Mouse (Mus musculus) bone marrow, adult 2 months (tissue): Measurements from ENCODE around the gene Gli2. TPM values are rescaled to one million over a fixed set of nuclear protein-coding genes. Genes with fewer than 3 reads are reported as not detected.
A peak's percentile ranks its signal among the peaks of the same experiment; 100 is the strongest.

Source experiments
- H3K27ac ChIP-seq: fragments of 200-500 bp; 2 replicates; pipeline ENCODE4 v1.5.1; 2012; ENCODE audit warnings: low read depth, mild to moderate bottlenecking, control low read depth, inconsistent platforms, low read length; ENCODE audit not compliant: control insufficient read depth, poor library complexity, insufficient read depth
- H3K4me1 ChIP-seq: fragments of 200-500 bp; 2 replicates; pipeline ENCODE4 v1.6.1; 2011; ENCODE audit warnings: low read length; ENCODE audit not compliant: control insufficient read depth, insufficient read depth
- H3K4me3 ChIP-seq: fragments of 200-500 bp; replicated peaks from 2 replicates; pipeline ENCODE3; 2011; ENCODE audit warnings: mild to moderate bottlenecking, low read depth, low read length, control low read depth; ENCODE audit not compliant: control insufficient read depth
- CTCF ChIP-seq: fragments of 200-500 bp; IDR thresholded peaks from 2 replicates; pipeline ENCODE4 v1.5.1; 2011; ENCODE audit warnings: low read length, control low read depth; ENCODE audit not compliant: control insufficient read depth, insufficient read depth
- POLR2A ChIP-seq: fragments of 200-500 bp; IDR thresholded peaks from 2 replicates; pipeline ENCODE4 v1.6.1; 2011; ENCODE audit warnings: low read depth, mild to moderate bottlenecking, control low read depth, low read length, borderline replicate concordance; ENCODE audit not compliant: control insufficient read depth
- WGBS: fragments of 180-500 bp; shearing (Covaris S2); methylation state at CpG from one replicate; pipeline ENCODE4 v1.1.7; 2018; 5-methylcytosine and 5-hydroxymethylcytosine counted together
- polyA plus RNA-seq: library from polyadenylated mRNA; stranded (reverse); fragments of >200 nt; gene quantifications from 2 replicates; pipeline ENCODE4 v1.2.4, GENCODE M21; 2011; ENCODE audit warnings: low replicate concordance; ENCODE audit not compliant: missing spikeins, insufficient read depth, insufficient read length

The Gli2 gene
- not detected in 2 replicates for polyA plus RNA-seq

DNA sequence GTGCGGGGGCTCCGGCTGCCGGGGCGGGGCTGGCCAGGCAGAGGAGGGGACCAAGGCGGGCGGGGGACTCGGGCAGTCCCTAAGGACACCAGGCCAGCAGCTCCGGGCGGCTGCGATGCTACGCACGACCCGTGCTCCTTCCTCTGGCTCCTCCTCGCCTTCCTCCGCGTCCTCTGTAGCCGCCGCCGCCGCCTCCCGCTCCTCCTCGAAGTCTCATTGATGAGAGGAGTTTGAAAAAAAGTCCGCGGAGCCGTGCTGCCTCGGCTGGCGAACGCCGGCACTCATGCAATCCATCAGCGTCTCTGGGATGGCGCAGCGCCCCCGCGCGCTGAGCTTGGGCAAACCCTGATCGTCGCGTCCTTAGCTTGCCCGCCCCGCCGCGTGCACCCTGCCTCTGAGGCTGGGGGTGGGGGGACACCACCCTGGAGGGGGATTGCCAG is at the start of gene Gli2:
TSS of gene Gli2 (minus strand) at position 218 of the 440 bp plus-strand sequence.
- Histone ChIP-seq H3K4me3 (no peak within 1 kb of the TSS), H3K27ac (no peak within 1 kb of the TSS), H3K4me1 (no peaks in the 10 kb centered on the region)
- WGBS, result under 1% methylated on average over 37 of the region's 42 CpGs
- TF ChIP-seq POLR2A (no peak), CTCF (no peak)

DNA sequence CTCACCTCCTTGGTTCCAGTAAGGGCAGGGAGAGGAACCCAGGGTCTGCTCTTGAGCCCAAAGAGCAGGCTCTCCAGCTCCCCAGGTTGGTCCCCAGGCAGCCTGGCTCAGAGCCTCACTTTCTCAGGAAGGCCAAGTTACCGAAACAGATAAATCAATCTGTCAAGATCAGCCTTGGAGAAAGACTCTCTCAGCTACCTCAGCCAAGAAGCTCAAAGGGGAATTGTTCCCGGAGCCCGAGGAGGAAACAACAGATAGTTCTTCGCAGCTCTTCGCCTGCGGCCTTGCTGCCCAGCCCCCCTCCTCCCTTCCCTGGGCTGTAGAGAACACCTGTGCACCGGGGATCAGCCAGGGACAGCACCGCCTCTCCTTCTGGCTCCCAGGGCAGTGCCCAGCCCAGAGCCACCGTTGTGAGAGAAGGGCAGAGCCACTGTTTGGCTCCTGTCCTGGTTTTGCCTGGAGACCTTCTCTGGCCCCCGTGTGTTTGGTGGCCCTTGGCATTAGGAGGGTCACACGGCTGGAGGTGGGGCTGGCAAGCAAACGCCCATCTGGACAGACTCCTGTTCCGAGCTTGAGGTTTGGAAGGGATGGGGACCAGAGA is 44.6 kb upstream of the Gli2 start:
- TF ChIP-seq POLR2A, result no peak
- TF ChIP-seq CTCF, result no peak
- Histone ChIP-seq H3K4me3 (no peak overlapping the region), H3K4me1 (no peaks in the 10 kb centered on the region), H3K27ac (no peak overlapping the region)
- 51% methylated on average over 13 of the region's 13 CpGs for WGBS

DNA sequence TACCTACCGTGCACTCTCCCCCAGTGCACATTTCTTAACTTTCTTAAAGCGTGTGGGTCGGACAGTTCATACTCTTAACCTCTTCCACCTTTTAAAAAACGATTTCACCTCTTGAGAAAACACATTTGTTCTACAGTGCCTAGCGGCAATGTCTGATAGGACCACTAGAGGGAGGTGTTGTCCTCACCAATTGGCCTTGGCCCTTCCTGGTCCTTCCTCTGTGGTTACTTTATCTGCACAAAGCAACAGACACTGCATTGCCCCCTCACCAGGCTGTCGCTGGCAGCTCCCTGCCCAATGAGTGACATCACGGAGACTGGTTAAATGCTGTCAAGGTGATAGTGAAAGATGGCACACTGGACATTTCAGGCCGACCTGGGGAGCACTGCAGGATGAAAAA is 40.3 kb upstream of the Gli2 start:
- TF ChIP-seq POLR2A, result no peak
- peak; percentile 63 for TF ChIP-seq CTCF
- Histone ChIP-seq H3K4me3 (no peak overlapping the region), H3K27ac (no peak overlapping the region), H3K4me1 (no peaks in the 10 kb centered on the region)
- WGBS, result 9% methylated on average over 8 of the region's 8 CpGs

DNA sequence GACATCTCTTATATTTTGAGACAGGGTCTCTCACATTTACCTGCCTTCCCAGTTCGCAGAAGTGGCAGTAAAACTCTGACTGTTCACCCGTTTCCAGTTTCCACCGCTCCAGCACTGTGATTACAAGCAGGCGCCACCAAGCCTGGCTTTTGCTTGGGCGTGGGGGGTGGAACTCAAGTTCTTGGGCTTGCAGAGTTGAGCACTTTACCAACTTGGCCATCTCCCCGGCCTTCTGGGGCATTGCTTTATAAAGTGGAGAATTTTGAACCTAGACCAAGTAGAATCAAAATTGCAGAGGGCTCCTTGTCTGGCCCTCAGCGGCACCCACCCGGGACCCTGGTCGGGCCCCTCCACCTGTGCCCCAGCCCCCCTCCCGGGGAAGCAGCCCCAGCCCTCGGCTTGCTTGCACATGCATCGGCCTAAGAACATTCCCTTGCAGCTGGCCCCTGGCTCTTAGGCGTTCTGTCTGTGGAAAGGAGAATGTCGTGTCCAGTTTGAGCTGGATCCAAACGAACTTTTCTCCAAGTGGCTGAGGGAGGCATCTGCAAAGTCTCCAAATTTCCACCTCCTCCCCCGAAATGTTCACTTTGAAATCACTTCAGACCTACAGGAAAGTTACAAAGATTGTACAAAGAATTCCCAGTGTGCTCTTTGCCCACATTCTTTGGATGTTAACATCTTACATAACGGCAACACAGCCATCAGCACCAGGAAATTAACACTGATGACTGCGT is 36.6 kb upstream of the Gli2 start:
- WGBS, result 82% methylated on average over 18 of the region's 18 CpGs
- Histone ChIP-seq H3K27ac (no peak overlapping the region), H3K4me3 (no peak overlapping the region), H3K4me1 (no peaks in the 10 kb centered on the region)
- TF ChIP-seq CTCF, result no peak
- TF ChIP-seq POLR2A, result no peak

DNA sequence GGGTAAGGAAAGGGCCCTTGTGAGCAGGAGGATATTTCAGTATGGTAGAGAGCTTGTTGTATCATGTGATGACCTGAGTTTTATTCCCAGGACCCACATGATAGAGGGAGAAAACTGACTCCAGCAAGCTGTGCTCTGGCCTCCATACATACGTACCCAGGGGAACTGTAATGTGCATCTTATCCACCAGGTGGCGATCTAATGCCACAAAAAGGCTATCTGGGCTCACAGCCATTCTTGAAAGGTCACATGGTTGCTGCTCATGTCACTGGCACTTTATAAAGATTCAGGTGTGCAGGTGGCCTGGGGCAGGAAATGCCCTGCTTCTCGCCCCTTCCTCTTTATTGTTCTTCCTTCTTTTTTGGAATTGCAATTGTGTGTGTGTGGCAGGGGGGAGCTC is 34.1 kb upstream of the Gli2 start:
- WGBS, result 7% methylated on average over 3 of the region's 3 CpGs
- H3K4me3 ChIP-seq, result no peak overlapping the region

DNA sequence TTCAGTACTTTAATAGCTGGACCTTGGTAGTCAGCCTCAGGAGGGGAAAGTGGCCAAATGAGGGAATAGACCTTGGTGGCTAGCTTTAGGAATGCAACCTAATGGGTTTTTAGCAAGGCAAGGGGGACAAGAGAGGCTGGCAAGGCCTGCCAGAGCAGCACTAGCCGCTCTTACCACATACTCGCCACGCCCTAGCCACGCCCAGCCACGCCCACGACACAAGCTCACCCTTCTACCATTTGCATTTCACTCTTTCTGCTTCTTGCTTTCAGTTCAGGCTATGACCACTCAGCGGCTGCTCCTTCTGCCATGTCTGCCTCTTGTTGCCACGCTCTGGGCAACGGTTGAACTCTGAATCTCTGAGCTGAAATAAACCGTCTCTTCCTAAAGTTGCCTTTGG is 32.4 kb upstream of the Gli2 start:
- Histone ChIP-seq H3K27ac (no peak overlapping the region), H3K4me1 (no peaks in the 10 kb centered on the region), H3K4me3 (no peak overlapping the region)
- WGBS, result 71% methylated on average over 10 of the region's 10 CpGs
- TF ChIP-seq CTCF, result no peak
- TF ChIP-seq POLR2A, result no peak

More for the DNA sequence above, 34.1 kb upstream of the Gli2 start:
- no peak overlapping the region for H3K27ac ChIP-seq
- TF ChIP-seq CTCF (peak; percentile 64), POLR2A (no peak)
- no peaks in the 10 kb centered on the region for H3K4me1 ChIP-seq

DNA sequence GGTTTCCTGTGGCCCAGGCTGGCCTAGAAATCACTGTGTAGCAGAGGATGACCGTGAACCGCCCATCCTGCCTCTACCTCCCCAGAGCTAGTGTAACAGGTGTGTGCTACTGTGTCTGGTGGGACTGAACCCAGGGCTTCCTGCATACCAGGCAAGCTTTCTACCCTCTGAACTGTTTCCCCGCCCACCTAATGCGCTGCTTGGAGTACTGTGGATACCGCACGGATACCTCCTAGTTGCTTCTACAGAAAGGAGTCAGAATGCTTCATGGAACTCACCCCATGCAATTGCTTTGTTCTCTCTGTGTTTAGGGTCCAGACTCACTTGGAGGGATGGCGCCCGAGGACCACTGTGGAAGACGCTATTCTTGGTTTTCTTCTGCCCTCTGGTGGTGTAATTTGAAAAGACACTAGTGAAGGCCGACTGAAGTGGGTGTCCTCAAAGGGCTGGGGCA is 30.1 kb upstream of the Gli2 start:
- Histone ChIP-seq H3K4me1 (no peaks in the 10 kb centered on the region), H3K4me3 (no peak overlapping the region), H3K27ac (no peak overlapping the region)
- WGBS, result 31% methylated on average over 10 of the region's 10 CpGs
- no peak for TF ChIP-seq POLR2A
- 0 out of 2 replicates have a peak, but pooled peaks have one; percentile 10 for TF ChIP-seq CTCF

DNA sequence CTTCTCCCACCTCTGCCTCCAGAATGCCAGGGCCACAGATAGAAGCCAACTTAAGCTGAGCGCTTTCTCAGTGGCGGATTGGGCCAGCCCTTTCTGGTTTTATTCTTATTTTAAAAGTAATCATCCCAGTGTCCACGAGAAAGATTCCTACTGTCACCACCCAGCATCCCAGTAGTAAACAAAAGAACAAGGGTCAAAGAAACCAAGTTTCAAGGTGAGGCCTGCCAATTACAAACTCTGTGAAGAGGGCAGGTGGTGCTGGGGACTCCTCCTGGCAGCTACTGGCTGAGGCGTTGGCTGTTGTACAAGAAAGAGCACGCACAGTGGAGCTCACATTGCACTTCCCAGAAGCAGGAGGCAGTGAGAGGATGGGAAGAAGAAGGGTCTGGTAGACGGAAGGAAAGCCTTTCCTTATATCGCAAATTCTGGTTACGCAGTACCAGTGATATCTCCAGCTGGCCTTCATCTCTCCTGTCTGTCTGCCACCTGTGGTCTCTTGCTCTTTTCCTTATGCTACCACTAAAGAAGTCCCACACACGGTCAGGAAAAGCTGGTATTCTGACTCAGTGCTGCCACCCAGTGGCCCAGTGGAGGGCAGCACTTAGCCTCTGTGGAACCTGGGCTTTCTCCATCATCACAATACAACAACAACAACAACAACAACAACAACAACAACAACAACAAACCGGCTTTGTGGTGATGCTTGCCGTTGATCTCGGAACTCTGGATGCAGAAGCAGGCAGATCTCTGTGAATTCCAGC is 29.0 kb upstream of the Gli2 start:
- Histone ChIP-seq H3K4me1 (no peaks in the 10 kb centered on the region), H3K4me3 (no peak overlapping the region), H3K27ac (no peak overlapping the region)
- TF ChIP-seq CTCF (peak; percentile 76), POLR2A (no peak)
- 48% methylated on average over 12 of the region's 12 CpGs for WGBS
